Mouse (Mus musculus) small intestine, adult 2 months (tissue): ENCODE results near the gene Shisa9. TPM values are rescaled to one million over a fixed set of nuclear protein-coding genes. Genes with fewer than 3 reads are reported as not detected.
"Not testable (repeated sequence)": the region's sequence is repeated elsewhere in the genome, so short reads cannot be mapped to it uniquely, and the experiment has no call there.

Experiments
- H3K27ac ChIP-seq: fragments of 200-500 bp; 2 replicates; pipeline ENCODE4 v1.5.1; 2012; ENCODE audit warnings: low read depth, low read length, control low read depth, inconsistent platforms; ENCODE audit not compliant: insufficient read depth
- H3K27me3 ChIP-seq: fragments of 200-500 bp; 2 replicates; pipeline ENCODE4 v1.6.1; 2012; ENCODE audit warnings: mild to moderate bottlenecking, moderate library complexity, low read length, inconsistent platforms; ENCODE audit not compliant: control insufficient read depth, insufficient read depth
- H3K36me3 ChIP-seq: fragments of 200-500 bp; 2 replicates; pipeline ENCODE4 v1.6.1; 2012; ENCODE audit warnings: mild to moderate bottlenecking, low read length, control low read depth, inconsistent platforms; ENCODE audit not compliant: control insufficient read depth, insufficient read depth
- H3K4me1 ChIP-seq: fragments of 200-500 bp; 2 replicates; pipeline ENCODE4 v1.6.1; 2012; ENCODE audit warnings: low read length, inconsistent platforms, mixed read lengths; ENCODE audit not compliant: control insufficient read depth, insufficient read depth, insufficient read length
- H3K4me3 ChIP-seq: fragments of 200-500 bp; 2 replicates; pipeline ENCODE4 v1.5.1; 2012; ENCODE audit warnings: low read depth, mild to moderate bottlenecking, control low read depth, inconsistent platforms, low read length, moderate library complexity
- CTCF ChIP-seq: fragments of 200-500 bp; IDR thresholded peaks from 2 replicates; pipeline ENCODE4 v1.5.1; 2012; ENCODE audit warnings: low read depth, mild to moderate bottlenecking, control low read depth, inconsistent platforms, low read length, moderate library complexity, mixed read lengths; ENCODE audit not compliant: insufficient replicate concordance, insufficient read length; ENCODE audit errors: extremely low read depth
- POLR2A ChIP-seq: fragments of 200-500 bp; IDR thresholded peaks from 2 replicates; pipeline ENCODE4 v1.6.1; 2012; ENCODE audit warnings: low read depth, mild to moderate bottlenecking, control low read depth, inconsistent platforms, low read length, moderate library complexity
- WGBS: fragments of 180-500 bp; shearing (Covaris S2); methylation state at CpG from one replicate; pipeline ENCODE4 v1.1.7; 2018; 5-methylcytosine and 5-hydroxymethylcytosine counted together
- polyA plus RNA-seq: library from polyadenylated mRNA; depleted of rRNA; stranded (reverse); fragments of >200 nt; gene quantifications from 2 replicates; pipeline ENCODE4 v1.2.3, GENCODE M21; 2012; rRNA removed

Gene Shisa9
- 0.03 and 0.17 TPM in 2 replicates for polyA plus RNA-seq

DNA sequence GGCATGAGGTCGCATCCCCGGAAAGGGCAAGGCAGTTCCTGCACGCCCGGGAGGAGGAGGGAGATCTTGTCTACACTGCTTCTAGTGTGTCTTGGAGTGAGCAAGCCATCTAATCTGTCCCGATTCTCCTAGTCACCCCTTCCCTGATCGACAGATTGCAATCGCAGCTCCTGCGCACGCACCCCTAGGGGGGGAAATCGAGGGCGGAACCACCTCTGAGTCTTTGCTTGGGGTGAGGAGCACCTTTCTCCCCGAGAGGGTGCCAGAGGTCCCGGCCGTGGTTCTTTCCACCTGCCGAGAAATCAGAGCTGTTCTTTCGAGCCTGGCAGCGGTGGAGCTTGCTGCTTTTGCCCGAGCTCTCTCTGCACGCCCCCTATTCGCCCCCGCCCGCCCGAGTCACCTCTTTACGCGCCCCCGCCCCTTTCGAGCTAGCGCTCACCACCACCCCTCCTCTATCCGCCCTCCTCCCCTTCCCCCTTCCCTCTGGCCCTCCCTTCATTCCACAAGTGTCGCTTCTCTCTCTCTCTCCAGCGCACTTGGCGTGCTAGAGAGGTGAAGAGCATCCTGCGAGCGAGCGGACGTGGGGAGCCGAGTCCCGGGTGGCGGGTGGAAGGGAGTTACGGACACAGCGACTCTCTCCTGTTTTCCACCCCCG lies at the start of gene Shisa9:
Shisa9 (plus strand) TSS at position 498 of the 655 bp plus-strand sequence.
- WGBS, result 1% methylated on average over 42 of the region's 42 CpGs
- no peak within 1 kb of the TSS for H3K27ac ChIP-seq
- H3K27me3 ChIP-seq, result peaks cover 28% of the 10 kb centered on the region
- no peak for TF ChIP-seq CTCF
- no peak for TF ChIP-seq POLR2A
- no peaks in the 10 kb centered on the region for H3K4me1 ChIP-seq
- no peaks in the 10 kb centered on the region for H3K36me3 ChIP-seq
- peak within 1 kb of the TSS; percentile 27 for H3K4me3 ChIP-seq

DNA sequence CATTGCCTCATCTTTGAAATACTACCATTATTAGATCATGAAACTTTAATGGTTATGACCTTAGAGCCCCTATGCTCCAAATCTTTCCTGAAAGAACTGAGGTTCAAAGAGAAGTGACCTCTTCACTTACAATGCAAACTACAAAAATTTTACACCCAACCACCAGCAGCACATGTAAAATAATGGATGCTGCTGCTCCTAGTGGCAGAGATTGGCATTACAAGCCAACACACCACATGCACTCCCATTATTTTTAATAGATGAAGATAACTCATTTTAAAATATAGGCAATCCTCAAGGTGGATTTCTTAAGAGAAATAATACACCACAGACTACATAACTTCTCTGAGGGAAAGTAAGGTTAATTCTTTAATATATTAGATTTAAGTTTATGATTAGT lies 43.4 kb upstream of the Shisa9 start:
- H3K27me3 ChIP-seq, result no peaks in the 10 kb centered on the region
- no peaks in the 10 kb centered on the region for H3K4me1 ChIP-seq
- no peak overlapping the region for H3K4me3 ChIP-seq
- no peak overlapping the region for H3K27ac ChIP-seq
- no peaks in the 10 kb centered on the region for H3K36me3 ChIP-seq
- TF ChIP-seq POLR2A (no peak), CTCF (no peak)

DNA sequence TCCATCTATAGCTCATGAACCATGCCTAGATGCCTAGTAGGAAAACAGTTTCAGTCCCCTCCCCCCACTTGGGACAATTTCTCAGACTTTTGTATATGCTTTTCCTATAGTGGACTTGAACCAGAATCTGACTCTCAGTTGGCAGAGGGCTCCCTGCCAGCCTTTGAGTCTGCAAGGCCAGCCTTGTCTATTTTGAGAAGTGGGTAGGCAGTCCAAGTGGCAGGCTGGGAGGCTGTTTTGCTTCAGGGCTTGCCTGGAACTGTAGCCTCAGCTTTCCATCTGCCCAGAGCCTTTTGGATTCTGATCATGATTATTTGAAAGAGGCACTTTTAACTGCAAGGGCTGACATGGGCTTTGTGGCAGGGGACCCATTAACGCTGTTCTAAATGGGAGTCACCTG lies 23.2 kb upstream of the Shisa9 start:
- Histone ChIP-seq H3K27me3 (no peaks in the 10 kb centered on the region), H3K27ac (no peak overlapping the region), H3K4me1 (no peaks in the 10 kb centered on the region), H3K4me3 (no peak overlapping the region), H3K36me3 (no peaks in the 10 kb centered on the region)
- 83% methylated on average over 1 of the region's 1 CpGs for WGBS
- TF ChIP-seq POLR2A (no peak), CTCF (no peak)

DNA sequence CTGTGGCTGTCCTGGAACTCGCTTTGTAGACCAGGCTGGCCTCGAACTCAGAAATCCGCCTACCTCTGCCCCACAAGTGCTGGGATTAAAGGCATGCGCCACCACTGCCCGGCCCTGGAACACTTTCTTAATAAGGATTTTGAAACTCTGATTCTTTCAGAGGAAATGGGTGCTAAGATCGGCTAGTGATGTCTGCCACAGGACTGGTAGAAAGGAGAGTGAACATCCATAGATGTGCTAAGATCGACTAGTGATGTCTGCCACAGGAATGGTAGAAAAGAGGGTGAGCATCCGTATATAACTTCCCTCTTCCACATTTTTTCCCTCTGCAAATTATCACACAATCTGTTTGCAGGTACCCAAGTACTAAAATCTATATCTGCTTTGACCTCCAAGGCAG lies 17.9 kb upstream of the Shisa9 start:
- no peaks in the 10 kb centered on the region for H3K4me1 ChIP-seq
- no peak overlapping the region for H3K27ac ChIP-seq
- no peaks in the 10 kb centered on the region for H3K27me3 ChIP-seq
- TF ChIP-seq POLR2A (no peak), CTCF (no peak)
- WGBS, result 89% methylated on average over 8 of the region's 8 CpGs
- H3K36me3 ChIP-seq, result no peaks in the 10 kb centered on the region
- no peak overlapping the region for H3K4me3 ChIP-seq

DNA sequence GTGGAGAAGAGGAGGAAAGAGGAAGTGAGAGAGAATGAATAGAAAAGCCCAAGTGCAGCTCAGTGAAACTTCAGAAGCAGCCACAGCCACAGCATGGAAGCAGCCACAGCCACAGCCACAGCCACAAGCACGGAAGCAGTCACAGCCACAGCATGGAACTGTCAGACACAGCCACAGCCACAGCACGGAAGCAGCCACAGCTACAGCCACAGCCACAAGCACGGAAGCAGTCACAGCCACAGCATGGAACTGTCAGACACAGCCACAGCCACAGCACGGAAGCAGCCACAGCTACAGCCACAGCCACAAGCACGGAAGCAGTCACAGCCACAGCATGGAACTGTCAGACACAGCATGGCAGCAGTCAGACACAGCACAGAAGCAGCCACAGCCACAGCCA lies 17.1 kb upstream of the Shisa9 start:
- not testable (repeated sequence) for H3K4me3 ChIP-seq, H3K27ac ChIP-seq, H3K27me3 ChIP-seq, H3K36me3 ChIP-seq, H3K4me1 ChIP-seq
- 88% methylated on average over 5 of the region's 5 CpGs for WGBS

DNA sequence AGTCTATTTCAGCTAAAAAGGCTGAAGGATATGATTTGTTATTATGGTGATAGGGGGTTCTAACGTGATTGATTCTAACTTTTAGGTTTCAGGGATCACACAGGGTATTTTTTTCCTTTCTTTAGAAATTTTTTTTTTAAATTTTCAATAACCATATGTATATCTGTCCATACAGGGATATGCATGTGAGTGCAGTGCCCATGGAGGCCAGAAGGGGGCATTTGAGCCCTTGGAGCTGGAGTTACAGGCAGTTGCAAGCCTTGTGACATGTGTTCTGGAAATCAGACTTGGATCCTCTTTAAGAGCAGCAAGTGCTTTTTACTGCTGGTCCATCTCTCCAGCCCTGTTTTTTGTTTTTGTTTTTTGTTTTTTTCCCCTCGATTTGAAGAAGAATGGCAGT lies 16.3 kb upstream of the Shisa9 start:
- no peak for TF ChIP-seq CTCF
- TF ChIP-seq POLR2A, result no peak
- no peak overlapping the region for H3K4me3 ChIP-seq

DNA sequence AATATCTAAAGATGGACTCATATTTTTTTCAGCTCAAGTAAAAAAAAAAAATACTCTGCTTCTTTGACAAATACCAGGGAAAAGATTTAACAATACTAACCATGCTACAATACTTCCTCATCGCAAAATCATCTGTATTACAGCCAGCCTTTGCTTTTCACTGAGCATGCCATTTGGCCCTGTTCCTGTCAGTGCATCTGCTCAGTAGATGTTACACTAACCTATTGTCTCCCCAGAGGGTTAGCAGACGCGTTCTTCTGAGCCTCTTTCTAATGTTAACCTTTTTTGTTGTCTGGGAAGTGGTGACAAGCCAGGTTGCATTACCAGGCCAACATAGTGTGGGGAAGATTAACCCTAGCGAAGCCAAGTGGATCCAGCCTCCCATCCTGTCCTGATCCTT lies 10.2 kb upstream of the Shisa9 start:
- Histone ChIP-seq H3K36me3 (no peaks in the 10 kb centered on the region), H3K4me3 (no peak overlapping the region), H3K27me3 (no peaks in the 10 kb centered on the region), H3K27ac (no peak overlapping the region), H3K4me1 (no peaks in the 10 kb centered on the region)
- TF ChIP-seq CTCF (no peak), POLR2A (no peak)
- WGBS, result 54% methylated on average over 4 of the region's 4 CpGs

More for the DNA sequence above, 16.3 kb upstream of the Shisa9 start:
- WGBS, result 68% methylated on average over 2 of the region's 2 CpGs
- Histone ChIP-seq H3K27me3 (no peaks in the 10 kb centered on the region), H3K36me3 (no peaks in the 10 kb centered on the region), H3K27ac (no peak overlapping the region), H3K4me1 (no peaks in the 10 kb centered on the region)
